ENCODE assay signal across 22 mouse cellular contexts in genomic region chr10:18390004-18390403, GRCm38 (mm10).
DNase-seq lines count a peak whose midpoint lies in the region; TF ChIP-seq lines count a peak whose summit lies in the region.
"Had no signal": no experiment of that assay in that cellular context is flagged by ENCODE, and none has a peak within 500 bp of the region (broad histone marks: within the 10 kb centered on the region; RNA-seq: fewer than 3 reads in every experiment).

No protein-coding gene starts in this region.

- no peak overlapping the region for H3K9ac ChIP-seq in heart, adult 2 months (ENCODE audit: low read depth, low read length)
- H3K9ac ChIP-seq: embryonic facial prominence, embryonic 15.5 days; liver, embryonic 12.5 days; stomach, embryonic 15.5 days had no signal

- H3K36me3 ChIP-seq in heart, adult 2 months (ENCODE audit: control insufficient read depth, insufficient read depth, low read length), result peaks cover 3% of the 10 kb centered on the region
- no peaks in the 10 kb centered on the region for H3K36me3 ChIP-seq in heart, embryonic 10.5 days
- H3K36me3 ChIP-seq: embryonic facial prominence, embryonic 15.5 days; liver, embryonic 12.5 days; midbrain, embryonic 10.5 days; stomach, embryonic 15.5 days had no signal

- TF ChIP-seq EP300 in heart, adult 2 months (IDR thresholded peaks at IDR 0.05; ENCODE audit: insufficient read depth, low read depth, low read length), result no peak

- DNase-seq in heart, adult 2 months, result peak in 1 of 2 experiments; percentile 24
- DNase-seq in heart, embryonic 10.5 days (ENCODE audit: low spot score), result no peak
- peak; percentile 24 for DNase-seq in kidney, postnatal 10 days
- DNase-seq in kidney, postnatal 14 days, result no peak
- DNase-seq in 416B (ENCODE audit: low read depth) (peak; percentile 55), ZHBTc4 (ENCODE audit: low read depth, low spot score) (peak; percentile 31)
- DNase-seq in adrenal gland, adult (ENCODE audit: inconsistent age in 2 of 2, low spot score in 1 of 2), result no peak
- DNase-seq in embryo, embryonic 10.5 days (ENCODE audit: low spot score), result no peak
- DNase-seq: adrenal gland, postnatal 25 days; cerebellum, adult 8-10 months; cerebellum, postnatal 36 days; gastrocnemius, postnatal 25 days; heart, postnatal 10 days; kidney, adult 11 months; layer of hippocampus, adult 9-11 months; lung, adult 18-20 months; lung, postnatal 10 days; thymus, adult 18-20 months had no signal

- no peak for TF ChIP-seq CTCF in heart, adult 2 months (IDR thresholded peaks at IDR 0.05)

- H3K9me3 ChIP-seq in heart, embryonic 10.5 days, result no peaks in the 10 kb centered on the region
- H3K9me3 ChIP-seq: embryonic facial prominence, embryonic 15.5 days; liver, embryonic 12.5 days; midbrain, embryonic 10.5 days; stomach, embryonic 15.5 days had no signal

- H3K27me3 ChIP-seq in heart, adult 2 months (ENCODE audit: control insufficient read depth, insufficient read depth, low read length), result no peaks in the 10 kb centered on the region
- no peaks in the 10 kb centered on the region for H3K27me3 ChIP-seq in heart, embryonic 10.5 days (ENCODE audit: insufficient read depth, poor library complexity, severe bottlenecking)
- H3K27me3 ChIP-seq: embryonic facial prominence, embryonic 15.5 days; liver, embryonic 12.5 days; stomach, embryonic 15.5 days had no signal

- TF ChIP-seq POLR2A in heart, adult 2 months (IDR thresholded peaks at IDR 0.05; ENCODE audit: insufficient read depth, low read depth, low read length), result no peak

- peak overlapping the region; percentile 41; the same call in 1 of the 2 replicates for H3K27ac ChIP-seq in heart, adult 2 months
- H3K27ac ChIP-seq in heart, embryonic 10.5 days, result no peak overlapping the region
- H3K27ac ChIP-seq: liver, embryonic 12.5 days; midbrain, embryonic 10.5 days; stomach, embryonic 15.5 days had no signal

- peaks cover 6% of the 10 kb centered on the region for H3K4me1 ChIP-seq in heart, adult 2 months (ENCODE audit: control insufficient read depth, insufficient read depth, low read length)
- peaks cover 21% of the 10 kb centered on the region for H3K4me1 ChIP-seq in heart, embryonic 10.5 days
- H3K4me1 ChIP-seq: liver, embryonic 12.5 days; stomach, embryonic 15.5 days had no signal

- 58% methylated on average over 15 of the region's 15 CpGs for whole genome bisulfite sequencing in heart, adult 2 months
- 83% methylated on average over 15 of the region's 15 CpGs for WGBS in heart, embryonic 10.5 days

- intact Hi-C loops in heart, adult 2 months (cut with DNase I), result loop anchor here (2.0 to 5.0 kb wide), 4 partner anchors 41 to 212 kb away; no protein-coding TSS in a partner anchor

- no peak overlapping the region for H3K4me3 ChIP-seq in heart, adult 2 months
- H3K4me3 ChIP-seq in heart, embryonic 10.5 days, result no peak overlapping the region
- H3K4me3 ChIP-seq: embryonic facial prominence, embryonic 15.5 days; liver, embryonic 12.5 days; midbrain, embryonic 10.5 days; stomach, embryonic 15.5 days had no signal

- no peaks in the 10 kb centered on the region for H3K79me2 ChIP-seq in heart, adult 2 months (replicated peaks; ENCODE audit: control insufficient read depth, insufficient read depth, low read length)

Comparison
In these comparisons a context has a peak if more than half of its experiments do, and no peak if none do; other contexts are left out.
1. DNase-seq: peak in kidney, postnatal 10 days (single experiment), 416B (single experiment) and ZHBTc4 (single experiment); none in heart, embryonic 10.5 days (single experiment), kidney, postnatal 14 days (single experiment), adrenal gland, adult (0 of 2) and embryo, embryonic 10.5 days (single experiment).